Mouse (Mus musculus) frontal cortex, adult (tissue): ENCODE results near the gene Rbfox3.
A peak's percentile ranks its signal among the peaks of the same experiment; 100 is the strongest.

Experiments used
- ATAC-seq: cut with Nextera tagmentation; 2 replicates; pipeline ENCODE4 v1.9.2; 2017; ENCODE audit warnings: mild to moderate bottlenecking, moderate library complexity, mixed read lengths; ENCODE audit not compliant: low TSS enrichment

The Rbfox3 gene

GRCm38 (mm10) chr11:118479776-118480175, 431.6 kb downstream of the Rbfox3 start:
- ATAC-seq, result no peak

GRCm38 (mm10) chr11:118476396-118477373, 434.7 kb downstream of the Rbfox3 start, which contains the start of gene Engase:
Engase (plus strand) TSS chr11:118476829.
- ATAC-seq, result peak; percentile 99

- ATAC-seq, result no peak
Measured at GRCm38 (mm10) chr11:118475496-118476083, 435.8 kb downstream of the Rbfox3 start.

GRCm38 (mm10) chr11:118473842-118474500, 437.4 kb downstream of the Rbfox3 start:
- ATAC-seq, result no peak

- ATAC-seq, result no peak
Measured at GRCm38 (mm10) chr11:118473161-118473560, 438.2 kb downstream of the Rbfox3 start.

GRCm38 (mm10) chr11:118471676-118472075, 439.7 kb downstream of the Rbfox3 start:
- ATAC-seq, result no peak

- ATAC-seq, result no peak
Measured at GRCm38 (mm10) chr11:118470234-118470966, 441.0 kb downstream of the Rbfox3 start.

- ATAC-seq, result no peak
Measured at GRCm38 (mm10) chr11:118469509-118470160, 441.8 kb downstream of the Rbfox3 start.

- ATAC-seq, result no peak
Measured at GRCm38 (mm10) chr11:118467441-118468035, 443.9 kb downstream of the Rbfox3 start.

GRCm38 (mm10) chr11:118460280-118460679, 451.1 kb downstream of the Rbfox3 start:
- no peak for ATAC-seq

- ATAC-seq, result no peak
Measured at GRCm38 (mm10) chr11:118459536-118459935, 451.9 kb downstream of the Rbfox3 start.

GRCm38 (mm10) chr11:118459051-118459450, 452.3 kb downstream of the Rbfox3 start:
- ATAC-seq, result no peak

- peak; percentile 88 for ATAC-seq
Measured at GRCm38 (mm10) chr11:118456937-118457336, 454.5 kb downstream of the Rbfox3 start.

GRCm38 (mm10) chr11:118455788-118456187, 455.6 kb downstream of the Rbfox3 start:
- no peak for ATAC-seq

- ATAC-seq, result no peak
Measured at GRCm38 (mm10) chr11:118453886-118454671, 457.3 kb downstream of the Rbfox3 start.

- ATAC-seq, result no peak
Measured at GRCm38 (mm10) chr11:118452955-118453354, 458.4 kb downstream of the Rbfox3 start.

- ATAC-seq, result no peak
Measured at GRCm38 (mm10) chr11:118451211-118451610, 460.2 kb downstream of the Rbfox3 start.

GRCm38 (mm10) chr11:118448385-118448784, 463.0 kb downstream of the Rbfox3 start:
- no peak for ATAC-seq

GRCm38 (mm10) chr11:118447346-118447745, 464.1 kb downstream of the Rbfox3 start:
- no peak for ATAC-seq

GRCm38 (mm10) chr11:118445843-118446242, 465.6 kb downstream of the Rbfox3 start:
- ATAC-seq, result peak; percentile 93
